Mouse (Mus musculus) right cerebral cortex, postnatal 4 days (tissue): Measurements from ENCODE around the gene Col4a3.

ENCODE experiments used
- DNase-seq: peaks from one replicate; pipeline ENCODE4 v3.0.0-alpha.2; 2022

The Col4a3 gene

GRCm38 (mm10) chr1:82687931-82688330 is 101.2 kb downstream of the Col4a3 start:
- no peak for DNase-seq

- DNase-seq: no peak
Observed at GRCm38 (mm10) chr1:82695915-82696314, 109.2 kb downstream of the Col4a3 start.

- DNase-seq: no peak
Observed at GRCm38 (mm10) chr1:82717816-82718512, 131.2 kb downstream of the Col4a3 start.

GRCm38 (mm10) chr1:82724339-82725025 is 137.8 kb downstream of the Col4a3 start, which contains the start of gene Mff:
Mff (plus strand) TSS chr1:82724890.
- peak; percentile 84 for DNase-seq

GRCm38 (mm10) chr1:82725026-82725874 is 138.5 kb downstream of the Col4a3 start:
- peak; percentile 10 for DNase-seq

- no peak for DNase-seq
Observed at GRCm38 (mm10) chr1:82725875-82726185, 139.1 kb downstream of the Col4a3 start.

- DNase-seq: no peak
Observed at GRCm38 (mm10) chr1:82726482-82726881, 139.8 kb downstream of the Col4a3 start.

GRCm38 (mm10) chr1:82733357-82733756 is 146.6 kb downstream of the Col4a3 start:
- no peak for DNase-seq

GRCm38 (mm10) chr1:82738066-82738465 is 151.3 kb downstream of the Col4a3 start:
- DNase-seq: no peak

GRCm38 (mm10) chr1:82741539-82741938 is 154.8 kb downstream of the Col4a3 start:
- DNase-seq: no peak

GRCm38 (mm10) chr1:82743962-82744361 is 157.2 kb downstream of the Col4a3 start:
- no peak for DNase-seq

GRCm38 (mm10) chr1:82746408-82746807 is 159.7 kb downstream of the Col4a3 start:
- DNase-seq: no peak

- no peak for DNase-seq
Observed at GRCm38 (mm10) chr1:82747714-82748452, 161.2 kb downstream of the Col4a3 start.

- DNase-seq: no peak
Observed at GRCm38 (mm10) chr1:82759520-82759919, 172.8 kb downstream of the Col4a3 start.

GRCm38 (mm10) chr1:82761454-82762169 is 174.9 kb downstream of the Col4a3 start:
- no peak for DNase-seq

GRCm38 (mm10) chr1:82762274-82762673 is 175.6 kb downstream of the Col4a3 start:
- DNase-seq: no peak

GRCm38 (mm10) chr1:82766227-82766626 is 179.5 kb downstream of the Col4a3 start:
- no peak for DNase-seq

- no peak for DNase-seq
Observed at GRCm38 (mm10) chr1:82766641-82767040, 179.9 kb downstream of the Col4a3 start.

GRCm38 (mm10) chr1:82768269-82768668 is 181.5 kb downstream of the Col4a3 start, which contains the start of gene Tm4sf20:
Tm4sf20 (minus strand) TSS chr1:82768461.
- no peak for DNase-seq

GRCm38 (mm10) chr1:82771022-82771586 is 184.4 kb downstream of the Col4a3 start, which contains the start of gene Gm47791:
Gm47791 (minus strand) TSS chr1:82771243.
- DNase-seq: no peak
